Mouse (Mus musculus): Measurements from ENCODE around the gene Dap. TPM values are rescaled to one million over a fixed set of nuclear protein-coding genes. Genes with fewer than 3 reads are reported as not detected.

The Dap gene
- polyA plus RNA-seq, 1 experiment: 56.9 TPM

- no peaks in the 10 kb centered on the region for H3K4me1 ChIP-seq (ENCODE audit: control insufficient read depth, insufficient read depth, low read length)
- no peak overlapping the region for H3K27ac ChIP-seq (ENCODE audit: control insufficient read depth, insufficient read depth, low read depth, low read length, poor library complexity)
- TF ChIP-seq POLR2A (IDR thresholded peaks at IDR 0.05; ENCODE audit: borderline replicate concordance, control insufficient read depth, low read depth, low read length): no peak
- no peak for TF ChIP-seq CTCF (IDR thresholded peaks at IDR 0.05; ENCODE audit: control insufficient read depth, insufficient read depth, low read length)
- WGBS: 91% methylated on average over 6 of the region's 6 CpGs
- H3K4me3 ChIP-seq (replicated peaks; ENCODE audit: control insufficient read depth, low read depth, low read length): no peak overlapping the region
Observed at GRCm38 (mm10) chr15:31251189-31251588, 27.1 kb downstream of the Dap start.

GRCm38 (mm10) chr15:31252590-31253311 lies 28.6 kb downstream of the Dap start:
- TF ChIP-seq POLR2A (IDR thresholded peaks at IDR 0.05; ENCODE audit: borderline replicate concordance, control insufficient read depth, low read depth, low read length) (no peak), CTCF (IDR thresholded peaks at IDR 0.05; ENCODE audit: control insufficient read depth, insufficient read depth, low read length) (no peak)
- Histone ChIP-seq H3K27ac (ENCODE audit: control insufficient read depth, insufficient read depth, low read depth, low read length, poor library complexity) (no peak overlapping the region), H3K4me1 (ENCODE audit: control insufficient read depth, insufficient read depth, low read length) (no peaks in the 10 kb centered on the region), H3K4me3 (replicated peaks; ENCODE audit: control insufficient read depth, low read depth, low read length) (no peak overlapping the region)
- 74% methylated on average over 16 of the region's 16 CpGs for whole genome bisulfite sequencing

- no peak overlapping the region for H3K4me3 ChIP-seq (replicated peaks; ENCODE audit: control insufficient read depth, low read depth, low read length)
- TF ChIP-seq CTCF (IDR thresholded peaks at IDR 0.05; ENCODE audit: control insufficient read depth, insufficient read depth, low read length): peak; percentile 7; the same call in 1 of the 2 replicates
- TF ChIP-seq POLR2A (IDR thresholded peaks at IDR 0.05; ENCODE audit: borderline replicate concordance, control insufficient read depth, low read depth, low read length): no peak
- WGBS: 54% methylated on average over 8 of the region's 8 CpGs
- no peaks in the 10 kb centered on the region for H3K4me1 ChIP-seq (ENCODE audit: control insufficient read depth, insufficient read depth, low read length)
- no peak overlapping the region for H3K27ac ChIP-seq (ENCODE audit: control insufficient read depth, insufficient read depth, low read depth, low read length, poor library complexity)
Observed at GRCm38 (mm10) chr15:31253380-31253779, 29.3 kb downstream of the Dap start.

- TF ChIP-seq POLR2A (IDR thresholded peaks at IDR 0.05; ENCODE audit: borderline replicate concordance, control insufficient read depth, low read depth, low read length) (no peak), CTCF (IDR thresholded peaks at IDR 0.05; ENCODE audit: control insufficient read depth, insufficient read depth, low read length) (no peak)
- WGBS: 87% methylated on average over 4 of the region's 4 CpGs
- Histone ChIP-seq H3K4me3 (replicated peaks; ENCODE audit: control insufficient read depth, low read depth, low read length) (no peak overlapping the region), H3K4me1 (ENCODE audit: control insufficient read depth, insufficient read depth, low read length) (no peaks in the 10 kb centered on the region), H3K27ac (ENCODE audit: control insufficient read depth, insufficient read depth, low read depth, low read length, poor library complexity) (no peak overlapping the region)
Observed at GRCm38 (mm10) chr15:31253963-31254362, 29.8 kb downstream of the Dap start.

DNA sequence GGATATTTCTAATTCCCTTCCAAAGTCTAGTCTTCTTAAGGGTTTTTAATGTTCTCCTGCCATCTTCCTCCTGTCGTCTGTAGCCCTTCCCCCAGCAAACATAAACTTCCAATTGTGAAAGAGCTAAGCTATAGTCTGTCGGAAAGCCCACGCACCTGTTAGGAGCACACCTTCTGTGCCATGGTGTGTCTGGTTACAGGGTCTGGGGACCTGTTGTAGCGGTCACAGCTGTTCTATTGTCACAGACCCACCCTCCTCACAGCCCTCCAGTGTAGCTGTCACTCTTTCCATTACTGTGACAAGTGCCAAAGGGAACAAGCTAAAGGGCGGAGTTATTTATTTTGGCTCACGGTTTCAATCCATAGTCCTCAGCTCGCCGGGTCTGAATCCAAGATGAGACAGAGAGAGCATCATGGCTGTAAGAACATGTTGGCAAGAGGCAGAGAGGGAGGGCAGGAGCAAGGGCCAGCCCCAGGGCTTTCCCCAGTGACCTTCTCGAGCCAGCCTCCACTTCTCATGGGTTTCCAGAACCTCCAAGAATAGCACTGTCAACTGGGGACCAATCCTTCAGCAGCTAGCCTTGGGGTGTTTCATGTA lies 30.9 kb downstream of the Dap start:
- Histone ChIP-seq H3K27ac (ENCODE audit: control insufficient read depth, insufficient read depth, low read depth, low read length, poor library complexity) (no peak overlapping the region), H3K4me3 (replicated peaks; ENCODE audit: control insufficient read depth, low read depth, low read length) (no peak overlapping the region), H3K4me1 (ENCODE audit: control insufficient read depth, insufficient read depth, low read length) (no peaks in the 10 kb centered on the region)
- 82% methylated on average over 9 of the region's 9 CpGs for WGBS
- TF ChIP-seq POLR2A (IDR thresholded peaks at IDR 0.05; ENCODE audit: borderline replicate concordance, control insufficient read depth, low read depth, low read length): no peak
- TF ChIP-seq CTCF (IDR thresholded peaks at IDR 0.05; ENCODE audit: control insufficient read depth, insufficient read depth, low read length): no peak

- no peak overlapping the region for H3K27ac ChIP-seq (ENCODE audit: control insufficient read depth, insufficient read depth, low read depth, low read length, poor library complexity)
- WGBS: 88% methylated on average over 6 of the region's 6 CpGs
- H3K4me3 ChIP-seq (replicated peaks; ENCODE audit: control insufficient read depth, low read depth, low read length): no peak overlapping the region
- no peaks in the 10 kb centered on the region for H3K4me1 ChIP-seq (ENCODE audit: control insufficient read depth, insufficient read depth, low read length)
- TF ChIP-seq POLR2A (IDR thresholded peaks at IDR 0.05; ENCODE audit: borderline replicate concordance, control insufficient read depth, low read depth, low read length): no peak
- TF ChIP-seq CTCF (IDR thresholded peaks at IDR 0.05; ENCODE audit: control insufficient read depth, insufficient read depth, low read length): no peak
Observed at GRCm38 (mm10) chr15:31255762-31256161, 31.6 kb downstream of the Dap start.

DNA sequence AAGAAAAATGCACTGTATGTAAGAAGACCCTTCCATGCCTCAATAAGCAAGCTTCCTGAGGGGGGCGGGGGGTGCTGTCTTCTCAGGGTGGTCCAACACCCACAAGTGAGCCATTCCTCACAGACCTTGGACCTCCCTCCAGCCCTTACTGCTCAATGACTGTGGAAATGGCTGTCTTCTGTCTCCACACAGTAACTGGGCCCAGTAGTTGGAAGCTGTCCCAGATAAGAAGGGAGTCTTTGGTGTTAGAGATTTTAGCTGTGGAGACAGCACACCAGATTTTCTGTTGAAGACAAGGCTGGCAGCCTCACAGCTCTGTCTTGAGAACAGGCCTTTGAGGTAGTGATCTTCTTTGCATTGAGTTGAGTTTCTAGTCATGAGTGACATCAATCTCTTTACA lies 33.2 kb downstream of the Dap start:
- H3K27ac ChIP-seq (ENCODE audit: control insufficient read depth, insufficient read depth, low read depth, low read length, poor library complexity): no peak overlapping the region
- TF ChIP-seq POLR2A (IDR thresholded peaks at IDR 0.05; ENCODE audit: borderline replicate concordance, control insufficient read depth, low read depth, low read length): no peak
- no peak for TF ChIP-seq CTCF (IDR thresholded peaks at IDR 0.05; ENCODE audit: control insufficient read depth, insufficient read depth, low read length)
- no peaks in the 10 kb centered on the region for H3K4me1 ChIP-seq (ENCODE audit: control insufficient read depth, insufficient read depth, low read length)
- WGBS: 64% methylated on average over 1 of the region's 1 CpGs
- H3K4me3 ChIP-seq (replicated peaks; ENCODE audit: control insufficient read depth, low read depth, low read length): no peak overlapping the region

GRCm38 (mm10) chr15:31258029-31258692 lies 34.0 kb downstream of the Dap start:
- 87% methylated on average over 21 of the region's 21 CpGs for WGBS
- no peak overlapping the region for H3K27ac ChIP-seq (ENCODE audit: control insufficient read depth, insufficient read depth, low read depth, low read length, poor library complexity)
- no peak for TF ChIP-seq CTCF (IDR thresholded peaks at IDR 0.05; ENCODE audit: control insufficient read depth, insufficient read depth, low read length)
- no peak for TF ChIP-seq POLR2A (IDR thresholded peaks at IDR 0.05; ENCODE audit: borderline replicate concordance, control insufficient read depth, low read depth, low read length)
- H3K4me1 ChIP-seq (ENCODE audit: control insufficient read depth, insufficient read depth, low read length): no peaks in the 10 kb centered on the region
- H3K4me3 ChIP-seq (replicated peaks; ENCODE audit: control insufficient read depth, low read depth, low read length): no peak overlapping the region
